Mouse (Mus musculus): ENCODE results near the gene Anp32a. TPM values are rescaled to one million over a fixed set of nuclear protein-coding genes. Genes with fewer than 3 reads are reported as not detected.

Gene Anp32a
- total RNA-seq (2023) = 303 and 360 TPM in 2 replicates

GRCm38 (mm10) chr9:62341123-62341486 is at the start of gene Anp32a:
Gene Anp32a (plus strand): TSS chr9:62341293.

Other genes with a start within 250 kb of the Anp32a start
- gene Glce, start 218.6 kb upstream of the Anp32a start, total RNA-seq (2023) = 3.1 and 3.2 TPM in 2 replicates
- gene Spesp1, start 59.1 kb upstream of the Anp32a start, total RNA-seq (2023) = not detected in 2 replicates
- not detected in 2 replicates for gene Coro2b, start 195.8 kb downstream of the Anp32a start, total RNA-seq (2023)

Measured in neutrophil, adult 65 days (primary cell).